Mouse (Mus musculus): ENCODE measurements around the gene Mgarp.
"Not testable (repeated sequence)": the region's sequence is repeated elsewhere in the genome, so short reads cannot be mapped to it uniquely, and the experiment has no call there.

Mgarp gene

DNA sequence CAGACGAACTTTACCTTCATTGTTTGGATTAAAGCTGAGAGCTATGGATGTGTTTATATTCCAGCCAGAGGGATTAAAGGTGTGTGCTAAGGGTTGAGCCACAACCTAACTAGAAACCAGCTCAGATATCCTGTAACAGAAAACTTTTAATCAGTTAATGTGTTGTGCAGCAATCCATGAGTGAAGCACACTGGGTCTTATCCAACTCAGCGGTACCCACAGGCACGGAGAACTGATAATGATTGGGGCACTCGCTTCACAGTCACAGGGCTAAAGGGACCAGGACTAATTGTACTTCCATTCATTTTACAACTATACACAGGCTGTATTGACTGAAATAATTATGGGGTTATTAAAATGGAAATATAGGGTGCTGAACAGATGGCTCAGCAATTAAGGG lies 29.6 kb downstream of the Mgarp start:
- DNase-seq (ENCODE audit: low read depth, low spot score): no peak

DNA sequence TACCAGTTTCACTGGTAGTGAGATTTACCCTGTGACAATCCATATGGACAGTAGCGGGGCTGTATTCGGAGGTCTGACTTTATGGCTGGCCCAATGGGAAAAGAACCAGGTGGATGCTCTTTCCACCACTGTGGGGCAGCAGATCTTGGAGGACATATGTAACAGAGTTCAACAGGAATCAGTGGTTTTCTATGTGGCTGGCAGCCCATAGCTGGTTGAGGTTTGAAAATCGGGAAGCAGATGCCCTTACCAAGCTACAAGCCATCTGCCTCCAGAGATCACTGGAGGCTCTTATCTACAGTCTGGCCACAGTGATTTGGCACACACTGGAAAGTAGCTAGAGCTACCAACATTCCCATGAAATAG lies 31.0 kb downstream of the Mgarp start:
- no peak for DNase-seq (ENCODE audit: low read depth, low spot score)

DNA sequence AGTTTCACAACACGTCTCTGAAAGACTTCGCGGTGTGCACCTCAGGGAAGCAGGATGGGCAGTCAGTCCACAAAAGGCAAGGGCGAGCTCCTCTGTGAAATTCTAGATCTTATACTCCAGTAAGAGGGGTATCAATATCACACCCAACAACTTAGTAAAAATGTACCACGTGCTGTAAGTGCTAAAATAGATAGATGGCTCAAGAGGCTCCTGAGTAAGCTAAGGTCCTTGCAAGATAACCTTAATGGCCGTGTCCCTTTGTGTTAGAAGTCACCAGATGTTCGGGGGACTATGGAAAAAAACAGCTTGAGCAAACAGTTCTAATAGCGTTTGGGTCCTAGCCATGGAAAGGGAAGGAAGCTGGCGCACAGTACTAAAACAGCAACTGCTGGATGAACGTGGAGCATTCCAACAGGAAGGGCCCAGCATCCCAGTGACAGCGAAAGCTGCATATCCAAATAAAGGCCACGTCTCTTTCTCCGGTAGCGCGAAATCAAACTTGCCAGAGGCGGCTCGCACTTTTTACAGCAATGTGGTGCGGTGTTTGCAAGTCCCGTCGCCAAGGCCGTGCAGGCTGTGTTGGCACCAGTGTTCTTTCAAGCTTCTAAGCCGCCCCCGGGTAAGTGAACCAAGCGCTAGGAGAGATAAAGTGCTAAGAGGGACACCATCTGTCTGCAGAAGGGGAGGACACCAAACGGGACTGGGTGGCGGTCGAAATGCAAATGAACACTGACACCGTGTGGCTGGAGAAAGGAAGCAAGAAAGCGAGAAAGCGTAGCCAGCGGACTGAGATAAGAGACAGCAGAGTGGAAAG lies 31.6 kb downstream of the Mgarp start:
- peak; percentile 89 for DNase-seq (ENCODE audit: low read depth, low spot score)

DNA sequence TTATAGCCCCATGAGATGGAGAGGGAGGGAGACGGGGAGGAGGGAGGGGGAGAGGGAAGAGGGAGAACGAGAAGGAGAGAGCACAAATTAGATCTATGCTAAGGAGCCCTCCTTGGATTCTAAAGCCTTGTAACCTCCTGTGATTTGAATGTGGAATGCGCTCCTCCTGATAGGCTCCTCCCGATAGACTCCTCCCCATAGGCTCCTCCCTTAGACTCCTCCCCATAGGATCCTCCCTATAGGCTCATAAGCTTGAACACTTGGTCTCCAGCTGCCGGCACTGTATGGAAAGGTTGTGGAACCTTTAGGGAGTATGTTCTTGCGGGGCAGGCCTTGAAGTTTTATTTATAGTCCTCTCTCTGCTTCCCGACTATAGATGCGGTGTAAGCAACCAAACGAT lies 35.5 kb downstream of the Mgarp start:
- no peak for DNase-seq (ENCODE audit: low read depth, low spot score)

GRCm38 (mm10) chr3:51359558-51360307 lies 36.8 kb downstream of the Mgarp start:
- DNase-seq (ENCODE audit: low read depth, low spot score): no peak

- DNase-seq (ENCODE audit: low read depth, low spot score): peak; percentile 86
Measured at GRCm38 (mm10) chr3:51358660-51359557, 37.6 kb downstream of the Mgarp start.

GRCm38 (mm10) chr3:51358181-51358580 lies 38.4 kb downstream of the Mgarp start:
- DNase-seq (ENCODE audit: low read depth, low spot score): peak; percentile 79

GRCm38 (mm10) chr3:51357624-51358023 lies 38.9 kb downstream of the Mgarp start:
- no peak for DNase-seq (ENCODE audit: low read depth, low spot score)

DNA sequence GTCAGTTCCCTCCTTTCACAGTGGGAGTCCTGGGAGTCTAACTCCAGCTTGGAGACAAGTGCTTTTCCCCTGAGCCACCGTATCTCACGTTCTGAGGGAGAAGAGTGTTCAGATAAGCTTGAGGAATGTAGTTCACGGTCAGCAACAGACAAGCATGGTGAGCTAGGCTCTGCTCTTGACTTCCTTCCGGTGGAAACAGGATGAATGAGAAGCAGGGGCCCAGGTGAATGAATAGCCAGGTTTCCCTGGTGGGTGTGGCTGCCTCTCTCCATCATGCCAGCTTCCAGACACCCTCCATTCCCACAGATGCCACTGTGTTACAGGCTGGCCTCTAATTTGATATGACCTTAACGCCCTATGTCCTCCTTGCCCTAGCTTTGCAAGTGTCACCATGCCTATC lies 39.5 kb downstream of the Mgarp start:
- DNase-seq (ENCODE audit: low read depth, low spot score): no peak

DNA sequence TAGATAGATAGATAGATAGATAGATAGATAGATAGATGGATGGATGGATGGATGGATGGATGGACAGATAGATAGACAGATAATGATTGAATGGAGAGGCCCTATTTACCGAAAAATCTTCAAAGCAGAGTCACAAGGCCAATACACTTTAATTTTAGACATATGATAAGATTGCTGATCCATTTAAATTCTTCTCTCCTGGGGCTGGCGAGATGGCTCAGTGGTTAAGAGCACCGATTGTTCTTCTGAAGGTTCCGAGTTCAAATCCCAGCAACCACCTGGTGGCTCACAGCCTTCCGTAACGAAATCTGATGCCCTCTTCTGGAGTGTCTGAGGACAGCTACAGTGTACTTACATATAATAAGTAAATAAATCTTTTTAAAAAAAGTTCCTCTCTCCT lies 41.6 kb downstream of the Mgarp start:
- not testable (repeated sequence) for DNase-seq (ENCODE audit: low read depth, low spot score)

DNA sequence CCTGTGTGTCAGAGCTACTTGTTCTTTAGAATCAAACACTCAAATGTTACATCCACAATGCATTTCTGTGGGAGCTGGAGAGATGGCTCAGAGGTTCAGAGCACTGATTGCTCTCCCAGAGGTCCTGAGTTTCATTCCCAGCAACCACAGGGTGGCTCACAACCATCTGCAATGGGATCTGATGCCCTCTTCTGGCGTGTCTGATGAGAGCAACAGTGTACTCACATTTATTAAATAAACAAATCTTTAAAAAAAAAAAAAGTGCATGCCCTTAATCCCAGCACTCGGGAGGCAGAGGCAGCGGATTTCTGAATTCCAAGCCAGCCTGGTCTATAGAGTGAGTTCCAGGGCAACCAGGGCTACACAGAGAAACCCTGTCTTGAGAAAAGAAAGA lies 42.5 kb downstream of the Mgarp start:
- no peak for DNase-seq (ENCODE audit: low read depth, low spot score)

- DNase-seq (ENCODE audit: low read depth, low spot score): peak; percentile 84
Measured at GRCm38 (mm10) chr3:51353325-51354033, 43.1 kb downstream of the Mgarp start.

DNA sequence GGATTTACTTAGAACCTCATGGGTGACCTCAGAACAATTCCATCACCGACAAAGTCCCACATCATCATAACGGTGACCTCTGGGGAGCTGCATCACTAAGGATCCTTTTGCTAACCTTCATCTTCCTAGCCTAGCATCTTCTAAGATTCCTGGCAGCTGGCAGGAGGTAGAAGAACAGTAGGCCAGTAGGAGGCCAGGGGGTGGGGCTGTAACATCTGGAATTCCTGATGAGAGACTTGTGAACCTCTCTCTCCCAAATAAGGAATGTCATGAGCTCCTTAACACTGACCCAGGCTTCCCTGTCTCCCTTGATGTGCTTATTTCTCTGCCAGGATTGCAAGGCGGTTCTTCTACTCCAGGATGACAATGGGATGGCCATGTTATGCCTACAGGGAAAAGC lies 45.7 kb downstream of the Mgarp start:
- no peak for DNase-seq (ENCODE audit: low read depth, low spot score)

- no peak for DNase-seq (ENCODE audit: low read depth, low spot score)
Measured at GRCm38 (mm10) chr3:51348646-51349238, 47.8 kb downstream of the Mgarp start.

DNA sequence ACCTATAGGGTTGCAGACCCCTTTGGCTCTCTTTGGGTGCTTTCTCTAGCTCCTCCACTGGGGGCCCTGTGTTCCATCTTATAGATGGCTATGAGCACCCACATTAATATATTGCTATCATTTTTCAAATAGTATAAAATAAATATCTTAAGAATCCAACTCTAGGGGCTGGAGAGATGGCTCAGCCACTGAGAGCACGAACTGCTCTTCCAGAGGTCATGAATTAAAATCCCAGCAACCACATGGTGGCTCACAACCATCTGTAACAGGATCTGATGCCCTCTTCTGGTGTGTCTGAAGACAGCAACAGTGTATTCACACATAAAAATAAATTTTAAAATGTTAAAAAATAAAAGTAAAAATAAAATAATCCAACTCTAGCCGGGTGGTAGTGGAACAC lies 51.5 kb downstream of the Mgarp start:
- DNase-seq (ENCODE audit: low read depth, low spot score): not testable (repeated sequence)

DNA sequence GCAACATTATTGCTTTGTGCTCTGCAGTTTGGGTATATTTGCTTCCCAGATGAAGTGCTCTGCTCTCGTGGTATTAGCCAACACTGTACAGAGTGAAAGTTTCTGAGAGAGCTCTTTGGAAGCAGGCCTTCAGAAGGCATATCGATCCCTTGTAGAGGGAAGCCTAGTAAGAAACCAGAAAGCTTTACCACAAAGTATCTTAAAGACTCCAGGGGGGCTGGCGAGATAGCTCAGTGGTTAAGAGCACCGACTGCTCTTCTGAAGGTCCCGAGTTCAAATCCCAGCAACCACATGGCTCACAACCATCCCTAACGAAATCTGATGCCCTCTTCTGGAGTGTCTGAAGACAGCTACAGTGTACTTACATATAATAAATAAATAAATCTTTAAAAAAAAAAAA lies 52.4 kb downstream of the Mgarp start:
- DNase-seq (ENCODE audit: low read depth, low spot score): not testable (repeated sequence)

GRCm38 (mm10) chr3:51343260-51343659 lies 53.3 kb downstream of the Mgarp start:
- DNase-seq (ENCODE audit: low read depth, low spot score): no peak

DNA sequence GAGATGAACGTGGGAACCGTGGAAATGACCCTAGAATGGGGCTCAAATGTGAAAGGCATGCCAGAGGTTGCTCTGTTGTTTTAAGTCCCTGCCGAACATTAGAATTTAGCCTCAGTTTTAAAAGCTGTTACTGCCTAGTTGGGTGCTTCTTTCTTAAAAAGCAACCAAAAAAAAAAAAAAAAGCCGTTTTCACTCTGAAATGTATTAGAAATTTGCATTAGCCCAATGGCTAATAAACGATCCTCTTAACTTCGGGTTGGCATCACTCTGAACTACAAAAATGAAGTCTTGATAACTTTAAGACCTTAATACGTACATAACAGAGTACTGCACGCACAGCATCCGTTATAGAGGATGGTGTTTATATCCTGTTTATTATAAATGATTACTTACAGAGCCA lies 54.4 kb downstream of the Mgarp start:
- peak; percentile 48 for DNase-seq (ENCODE audit: low read depth, low spot score)

DNA sequence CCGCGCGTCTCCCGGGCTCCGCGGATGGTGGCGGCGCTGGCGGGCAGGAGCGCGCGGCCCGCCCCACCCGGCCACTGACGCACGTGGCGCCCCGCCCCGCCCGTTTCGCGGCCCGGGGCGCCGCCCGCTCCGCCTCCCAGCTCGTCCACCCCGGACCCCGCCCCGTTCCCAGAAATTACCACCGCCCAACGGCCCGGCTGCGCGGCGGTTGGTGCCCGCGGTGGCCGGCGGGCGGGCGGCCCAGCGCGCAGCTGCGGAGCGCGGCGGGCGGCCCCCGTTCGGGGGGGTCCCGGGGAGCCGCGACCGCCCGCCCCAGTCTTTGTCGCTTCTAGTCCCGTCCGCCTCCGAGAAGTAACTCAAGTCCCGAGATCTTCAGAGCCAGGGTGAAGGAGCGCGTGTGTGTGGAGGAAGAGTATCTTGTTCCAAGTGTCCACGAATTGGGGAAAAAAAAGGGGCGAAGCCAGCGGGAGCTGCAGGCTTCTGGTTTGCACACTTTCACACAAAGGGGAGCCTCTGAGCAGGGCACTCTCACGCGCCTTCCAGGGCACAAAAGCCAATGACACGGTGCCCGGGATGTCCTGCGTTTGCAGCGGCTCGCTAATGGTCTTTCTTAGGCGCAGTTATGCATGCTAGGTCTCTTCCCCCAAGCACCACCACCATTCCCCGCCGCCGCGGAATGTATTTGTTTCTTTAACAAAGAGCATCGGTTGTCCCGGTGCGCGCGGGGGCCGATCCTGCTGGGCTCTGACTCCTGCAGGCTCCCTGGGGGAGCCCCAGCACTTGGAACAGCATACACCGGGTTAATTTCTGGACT lies 55.1 kb downstream of the Mgarp start:
- DNase-seq (ENCODE audit: low read depth, low spot score): peak; percentile 85
